Mouse (Mus musculus) testis, adult 2 months (tissue): ENCODE data around the gene Strada.

Source experiments
- CTCF ChIP-seq: fragments of 200-500 bp; IDR thresholded peaks from 2 replicates; pipeline ENCODE4 v1.5.1; 2012; ENCODE audit warnings: low read depth, mild to moderate bottlenecking, inconsistent platforms, low read length, moderate library complexity; ENCODE audit not compliant: control insufficient read depth, insufficient read depth, insufficient replicate concordance
- POLR2A ChIP-seq: fragments of 200-500 bp; IDR thresholded peaks from 2 replicates; pipeline ENCODE4 v1.6.1; 2012; ENCODE audit warnings: low read depth, mild to moderate bottlenecking, inconsistent platforms, low read length, moderate library complexity; ENCODE audit not compliant: control insufficient read depth

DNA sequence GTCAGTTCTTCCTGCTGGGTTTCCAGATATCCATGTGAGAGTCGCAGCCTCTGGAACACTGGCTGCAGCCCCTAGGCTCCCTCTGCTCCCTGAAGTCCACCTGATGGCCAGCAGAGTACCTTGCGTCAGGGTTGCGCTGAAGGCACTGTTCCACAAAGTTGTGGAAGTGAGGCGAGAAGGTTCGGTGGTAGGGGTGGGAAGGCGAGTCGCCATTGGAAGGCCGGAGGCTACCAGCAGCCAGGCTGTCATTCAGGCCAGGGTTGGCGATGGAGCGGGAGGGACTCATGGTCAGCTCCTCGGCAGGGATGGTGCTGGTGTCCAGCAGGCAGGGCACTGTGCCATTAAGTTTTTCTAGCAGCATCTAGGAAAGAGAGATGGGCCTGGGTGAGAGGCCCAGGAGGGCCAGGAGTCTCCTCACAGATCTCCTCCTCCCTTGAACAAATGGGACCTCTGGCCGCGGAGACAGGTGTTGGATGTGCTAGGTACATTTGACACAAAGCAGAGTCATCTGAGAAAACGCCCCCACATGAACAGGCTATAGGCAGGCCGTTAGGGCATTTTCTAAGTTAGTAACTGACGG is 37.3 kb downstream of the Strada start:
- TF ChIP-seq POLR2A (no peak), CTCF (no peak)
